Mouse (Mus musculus) myocyte (in vitro differentiated cells): ENCODE results near the gene Sec11a. TPM values are rescaled to one million over a fixed set of nuclear protein-coding genes. Genes with fewer than 3 reads are reported as not detected.

Experiments used
- H3K27me3 ChIP-seq: one replicate; pipeline ENCODE4 v1.6.1; 2011; ENCODE audit not compliant: control insufficient read depth, insufficient read depth, insufficient read length
- H3K36me3 ChIP-seq: one replicate; pipeline ENCODE4 v1.6.1; 2011; ENCODE audit not compliant: control insufficient read depth, insufficient read depth
- H3K4me2 ChIP-seq: one replicate; pipeline ENCODE4 v1.6.1; 2011; ENCODE audit warnings: low read depth, control low read depth
- H3K4me3 ChIP-seq: one replicate; pipeline ENCODE4 v1.5.1; 2011; ENCODE audit warnings: mild to moderate bottlenecking, control low read depth, moderate library complexity
- H3K79me2 ChIP-seq: one replicate; pipeline ENCODE4 v1.6.1; 2011; ENCODE audit not compliant: control insufficient read depth, insufficient read depth
- H3ac ChIP-seq: one replicate; pipeline ENCODE4 v1.6.1; 2011; ENCODE audit not compliant: control insufficient read depth, insufficient read length
- CEBPB ChIP-seq: IDR thresholded peaks from 2 replicates; pipeline ENCODE4 v1.6.1; 2011; ENCODE audit warnings: mild to moderate bottlenecking, moderate library complexity; ENCODE audit not compliant: poor library complexity, insufficient read depth, severe bottlenecking
- E2F4 ChIP-seq: IDR thresholded peaks from one replicate; pipeline ENCODE4 v1.6.1; 2011; ENCODE audit warnings: mild to moderate bottlenecking, control low read depth, moderate library complexity; ENCODE audit not compliant: insufficient read depth
- MAX ChIP-seq: IDR thresholded peaks from one replicate; pipeline ENCODE4 v1.6.1; 2011; ENCODE audit warnings: low read depth, mild to moderate bottlenecking, control low read depth
- MYOD1 ChIP-seq, 3 experiments: IDR thresholded peaks; one replicate each; pipeline ENCODE4 v1.6.1; 2011; ENCODE audit warnings: control low read depth in 2 of 3, low read depth in 2 of 3, mild to moderate bottlenecking in 2 of 3, moderate library complexity in 1 of 3; ENCODE audit not compliant: insufficient read length in 2 of 3, control insufficient read depth in 1 of 3
- MYOG ChIP-seq, 3 experiments: IDR thresholded peaks; one replicate each; pipeline ENCODE4 v1.6.1; 2011; ENCODE audit warnings: control low read depth in 2 of 3, low read depth in 2 of 3, mild to moderate bottlenecking in 2 of 3; ENCODE audit not compliant: insufficient read length in 2 of 3, control insufficient read depth in 1 of 3, insufficient read depth in 1 of 3
- POLR2A ChIP-seq: IDR thresholded peaks from one replicate; pipeline ENCODE4 v1.6.1; 2011; ENCODE audit warnings: low read depth, mild to moderate bottlenecking, control low read depth, moderate library complexity; ENCODE audit not compliant: insufficient read length
- POLR2AphosphoS2 ChIP-seq: IDR thresholded peaks from one replicate; pipeline ENCODE4 v1.6.1; 2011; ENCODE audit warnings: low read depth, control low read depth; ENCODE audit not compliant: insufficient read length
- REST ChIP-seq: IDR thresholded peaks from one replicate; pipeline ENCODE4 v1.6.1; 2011; ENCODE audit warnings: mild to moderate bottlenecking, control low read depth, moderate library complexity; ENCODE audit not compliant: insufficient read depth, insufficient read length
- SRF ChIP-seq: IDR thresholded peaks from one replicate; pipeline ENCODE4 v1.6.1; 2011; ENCODE audit warnings: low read depth; ENCODE audit not compliant: control insufficient read depth, insufficient read length
- TCF12 ChIP-seq: IDR thresholded peaks from one replicate; pipeline ENCODE4 v1.6.1; 2011; ENCODE audit warnings: mild to moderate bottlenecking, control low read depth; ENCODE audit not compliant: poor library complexity, insufficient read depth, severe bottlenecking
- TCF3 ChIP-seq: IDR thresholded peaks from one replicate; pipeline ENCODE4 v1.6.1; 2011; ENCODE audit warnings: low read depth, control low read depth; ENCODE audit not compliant: insufficient read length
- USF1 ChIP-seq: IDR thresholded peaks from one replicate; pipeline ENCODE4 v1.6.1; 2011; ENCODE audit warnings: low read depth, mild to moderate bottlenecking, control low read depth, moderate library complexity
- polyA plus RNA-seq: library from polyadenylated mRNA; unstranded; fragments of >200 nt; fragmentation: generic; extraction: Trizol; gene quantifications from one replicate; pipeline ENCODE4 v1.2.1, GENCODE M21; 2012; ENCODE audit warnings: missing spikeins

Gene Sec11a
- polyA plus RNA-seq, 1 experiment = 95.7 TPM

- H3K79me2 ChIP-seq = peaks cover 6% of the 10 kb centered on the region
- H3K4me2 ChIP-seq = peak overlapping the region; percentile 97
- TF ChIP-seq MAX (no peak), USF1 (peak; percentile 73)
- no peaks in the 10 kb centered on the region for H3K36me3 ChIP-seq
- H3K27me3 ChIP-seq = no peaks in the 10 kb centered on the region
- peak overlapping the region; percentile 79 for H3ac ChIP-seq
- H3K4me3 ChIP-seq = peak overlapping the region; percentile 68
These were observed 87.4 kb downstream of the Sec11a start for GRCm38 (mm10) chr7:80860227-80860626.

- Histone ChIP-seq H3ac (no peak overlapping the region), H3K4me2 (peak overlapping the region; percentile 24), H3K4me3 (no peak overlapping the region), H3K27me3 (no peaks in the 10 kb centered on the region), H3K36me3 (no peaks in the 10 kb centered on the region), H3K79me2 (peaks cover 6% of the 10 kb centered on the region)
- TF ChIP-seq POLR2AphosphoS2 (no peak), MYOD1 (IDR thresholded peaks at IDR 0.05; ENCODE audit: control insufficient read depth in 1 of 3, insufficient read length in 2 of 3, low read depth in 2 of 3) (no peak), TCF12 (no peak), MYOG (IDR thresholded peaks at IDR 0.05; ENCODE audit: control insufficient read depth in 1 of 3, insufficient read depth in 1 of 3, insufficient read length in 2 of 3, low read depth in 2 of 3) (no peak), TCF3 (no peak)
These were observed 90.4 kb downstream of the Sec11a start for GRCm38 (mm10) chr7:80857181-80857580.

- Histone ChIP-seq H3K79me2 (no peaks in the 10 kb centered on the region), H3K27me3 (no peaks in the 10 kb centered on the region), H3K4me2 (no peak overlapping the region), H3K36me3 (no peaks in the 10 kb centered on the region), H3ac (no peak overlapping the region), H3K4me3 (no peak overlapping the region)
- TF ChIP-seq CEBPB = no peak
- TF ChIP-seq SRF = no peak
- no peak for TF ChIP-seq POLR2AphosphoS2
- TF ChIP-seq POLR2A = no peak
- no peak for TF ChIP-seq TCF12
- no peak for TF ChIP-seq REST
- TF ChIP-seq MYOG (IDR thresholded peaks at IDR 0.05; ENCODE audit: control insufficient read depth in 1 of 3, insufficient read depth in 1 of 3, insufficient read length in 2 of 3, low read depth in 2 of 3) = no peak
- TF ChIP-seq MAX = no peak
- TF ChIP-seq TCF3 = no peak
- no peak for TF ChIP-seq MYOD1 (IDR thresholded peaks at IDR 0.05; ENCODE audit: control insufficient read depth in 1 of 3, insufficient read length in 2 of 3, low read depth in 2 of 3)
- TF ChIP-seq E2F4 = no peak
- TF ChIP-seq USF1 = no peak
These were observed 92.3 kb downstream of the Sec11a start for GRCm38 (mm10) chr7:80855316-80855715.

Other genes with a start within 250 kb of the Sec11a start
- gene Iqgap1, start 121.8 kb downstream of the Sec11a start, polyA plus RNA-seq = 61.7 TPM
- gene Zscan2, start 86.9 kb downstream of the Sec11a start, polyA plus RNA-seq = 6.3 TPM
- gene Wdr73, start 46.5 kb downstream of the Sec11a start, polyA plus RNA-seq = 15.1 TPM
- gene Nmb, start 42.7 kb downstream of the Sec11a start, polyA plus RNA-seq = 0.98 TPM
- gene Zfp592, start 45.9 kb upstream of the Sec11a start, polyA plus RNA-seq = 11.9 TPM
- 22.4 TPM for gene Alpk3, start 109.8 kb upstream of the Sec11a start, polyA plus RNA-seq
- gene Slc28a1, start 167.0 kb upstream of the Sec11a start, polyA plus RNA-seq = not detected